8 mouse cellular contexts compared by ENCODE assay signal in the genomic region with DNA sequence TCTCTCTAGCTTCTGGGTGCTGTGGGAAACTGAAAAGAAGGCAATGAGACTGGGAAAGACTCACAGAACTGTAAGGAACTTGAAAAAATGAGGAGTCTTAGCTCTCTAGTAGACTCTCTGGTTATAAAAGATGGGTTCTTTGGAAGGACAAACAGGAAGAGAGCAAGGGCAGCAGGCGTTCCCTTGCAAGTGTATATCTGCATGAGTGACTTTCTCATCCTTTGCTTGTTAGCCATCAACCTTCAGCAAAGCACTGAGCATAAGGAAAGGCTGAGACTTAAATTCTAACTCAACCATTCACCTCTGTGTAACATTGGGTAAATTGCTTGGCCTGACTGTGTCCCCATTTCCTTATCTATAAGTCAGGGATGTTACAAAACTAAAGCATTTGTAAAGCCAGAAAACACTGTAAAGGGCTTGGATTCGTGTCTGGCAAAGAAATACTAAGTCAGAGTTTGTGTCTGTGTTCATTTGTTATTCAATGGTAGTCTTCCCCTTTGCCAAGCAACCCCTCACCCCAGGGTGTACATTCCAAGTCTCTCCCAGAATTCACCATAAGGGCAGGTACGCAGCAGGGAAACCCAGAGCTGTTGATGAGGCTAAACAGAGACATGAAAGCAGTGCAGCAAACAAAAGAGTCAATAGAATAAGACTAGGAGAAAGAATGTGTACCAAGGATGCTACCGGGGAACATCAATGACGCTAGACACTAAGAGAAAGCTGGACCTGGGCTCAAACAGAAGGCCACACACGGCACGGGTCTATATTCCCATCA.
DNase-seq lines count a peak whose midpoint lies in the region; ATAC-seq and TF ChIP-seq lines count a peak whose summit lies in the region.
"Had no signal": no experiment of that assay in that cellular context is flagged by ENCODE, and none has a peak within 500 bp of the region (broad histone marks: within the 10 kb centered on the region; RNA-seq: fewer than 3 reads in every experiment).

No protein-coding gene starts in this region.

- no peak overlapping the region for H3K9ac ChIP-seq in hindbrain, embryonic 14.5 days
- no peak overlapping the region for H3K9ac ChIP-seq in hindbrain, embryonic 13.5 days
- no peak overlapping the region for H3K9ac ChIP-seq in midbrain, postnatal 0 days (replicated peaks; ENCODE audit: low read length, poor library complexity, severe bottlenecking)
- H3K9ac ChIP-seq in midbrain, embryonic 14.5 days (replicated peaks; ENCODE audit: low read length) = no peak overlapping the region

- no peaks in the 10 kb centered on the region for H3K9me3 ChIP-seq in hindbrain, embryonic 14.5 days (ENCODE audit: control insufficient read depth, low read length)
- H3K9me3 ChIP-seq in hindbrain, embryonic 13.5 days = no peaks in the 10 kb centered on the region
- H3K9me3 ChIP-seq in midbrain, postnatal 0 days (ENCODE audit: low read length) = no peaks in the 10 kb centered on the region
- no peaks in the 10 kb centered on the region for H3K9me3 ChIP-seq in midbrain, embryonic 14.5 days (ENCODE audit: control insufficient read depth, low read length)

- H3K36me3 ChIP-seq in hindbrain, embryonic 14.5 days (replicated peaks; ENCODE audit: control insufficient read depth, insufficient read depth) = no peaks in the 10 kb centered on the region
- no peaks in the 10 kb centered on the region for H3K36me3 ChIP-seq in hindbrain, embryonic 13.5 days
- H3K36me3 ChIP-seq in midbrain, postnatal 0 days (ENCODE audit: insufficient read depth, low read length) = no peaks in the 10 kb centered on the region
- H3K36me3 ChIP-seq in midbrain, embryonic 14.5 days (ENCODE audit: control insufficient read depth, insufficient read depth, low read length) = no peaks in the 10 kb centered on the region

- no peak overlapping the region for H3K4me3 ChIP-seq in hindbrain, embryonic 14.5 days (replicated peaks; ENCODE audit: low read length)
- no peak overlapping the region for H3K4me3 ChIP-seq in hindbrain, embryonic 13.5 days
- H3K4me3 ChIP-seq in midbrain, postnatal 0 days (ENCODE audit: low read depth, low read length) = no peak overlapping the region
- no peak overlapping the region for H3K4me3 ChIP-seq in midbrain, embryonic 14.5 days (replicated peaks; ENCODE audit: low read depth, low read length)
- H3K4me3 ChIP-seq in olfactory bulb, adult 2 months (ENCODE audit: insufficient read depth, low read depth, low read length) = no peak overlapping the region

- H3K27me3 ChIP-seq in hindbrain, embryonic 14.5 days (ENCODE audit: control insufficient read depth, insufficient read depth, low read length) = no peaks in the 10 kb centered on the region
- H3K27me3 ChIP-seq in hindbrain, embryonic 13.5 days = no peaks in the 10 kb centered on the region
- no peaks in the 10 kb centered on the region for H3K27me3 ChIP-seq in midbrain, postnatal 0 days (ENCODE audit: insufficient read depth, low read length)
- no peaks in the 10 kb centered on the region for H3K27me3 ChIP-seq in midbrain, embryonic 14.5 days (ENCODE audit: control insufficient read depth, insufficient read depth, low read length)

- no peak for TF ChIP-seq CTCF in midbrain, postnatal 0 days (IDR thresholded peaks at IDR 0.05)
- TF ChIP-seq CTCF in olfactory bulb, adult 2 months (IDR thresholded peaks at IDR 0.05; ENCODE audit: insufficient read depth, low read depth, low read length) = no peak

- H3K4me1 ChIP-seq in hindbrain, embryonic 14.5 days (replicated peaks; ENCODE audit: control insufficient read depth, insufficient read depth, low read length) = peaks cover 5% of the 10 kb centered on the region; the same call in 1 of the 2 replicates
- peaks cover 9% of the 10 kb centered on the region for H3K4me1 ChIP-seq in hindbrain, embryonic 13.5 days (replicated peaks)
- H3K4me1 ChIP-seq in midbrain, postnatal 0 days (ENCODE audit: insufficient read depth, low read length) = peaks cover 3% of the 10 kb centered on the region; the same call in 1 of the 2 replicates
- H3K4me1 ChIP-seq in midbrain, embryonic 14.5 days (ENCODE audit: control insufficient read depth, insufficient read depth, low read length) = peaks cover 2% of the 10 kb centered on the region
- peaks cover 17% of the 10 kb centered on the region for H3K4me1 ChIP-seq in olfactory bulb, adult 2 months (ENCODE audit: control insufficient read depth, insufficient read depth, low read length)

- WGBS in hindbrain, embryonic 14.5 days = 54% methylated on average over 7 of the region's 7 CpGs
- 54% methylated on average over 7 of the region's 7 CpGs for WGBS in hindbrain, embryonic 13.5 days
- 67% methylated on average over 7 of the region's 7 CpGs for WGBS in midbrain, postnatal 0 days
- 59% methylated on average over 7 of the region's 7 CpGs for WGBS in midbrain, embryonic 14.5 days
- WGBS in olfactory bulb, adult 2 months = 77% methylated on average over 7 of the region's 7 CpGs

- TF ChIP-seq POLR2A in olfactory bulb, adult 2 months (IDR thresholded peaks at IDR 0.05; ENCODE audit: insufficient read depth, low read depth, low read length) = no peak

- H3K27ac ChIP-seq in hindbrain, embryonic 14.5 days = peak overlapping the region; percentile 68
- H3K27ac ChIP-seq in hindbrain, embryonic 13.5 days = no peak overlapping the region; the same call in 1 of the 2 replicates
- peak overlapping the region; percentile 55 for H3K27ac ChIP-seq in midbrain, postnatal 0 days (ENCODE audit: low read depth, low read length)
- no peak overlapping the region for H3K27ac ChIP-seq in midbrain, embryonic 14.5 days (replicated peaks; ENCODE audit: low read depth, low read length)
- H3K27ac ChIP-seq in olfactory bulb, adult 2 months (ENCODE audit: insufficient read depth, low read depth, low read length) = peak overlapping the region; percentile 29; the same call in 1 of the 2 replicates

- ATAC-seq in hindbrain, embryonic 14.5 days (ENCODE audit: low FRiP score) = no peak
- no peak for ATAC-seq in hindbrain, embryonic 13.5 days (ENCODE audit: low FRiP score)
- no peak for ATAC-seq in midbrain, postnatal 0 days (ENCODE audit: low FRiP score)
- ATAC-seq in midbrain, embryonic 14.5 days (ENCODE audit: low FRiP score, low TSS enrichment) = no peak

- no peak overlapping the region; the same call in 1 of the 2 replicates for H3K4me2 ChIP-seq in hindbrain, embryonic 14.5 days (replicated peaks)
- no peak overlapping the region for H3K4me2 ChIP-seq in hindbrain, embryonic 13.5 days
- no peak overlapping the region for H3K4me2 ChIP-seq in midbrain, postnatal 0 days (ENCODE audit: low read depth, low read length, poor library complexity, severe bottlenecking)
- H3K4me2 ChIP-seq in midbrain, embryonic 14.5 days (ENCODE audit: low read length) = no peak overlapping the region

- no peak for DNase-seq in hindbrain, embryonic 14.5 days (ENCODE audit: low spot score)
- no peak for DNase-seq in midbrain, postnatal 0 days (ENCODE audit: low spot score)
- no peak for DNase-seq in midbrain, embryonic 14.5 days
- peak; percentile 99 for DNase-seq in R1 (ENCODE audit: low read depth, low spot score)
- no peak for DNase-seq in right cerebral cortex, postnatal 25 days
- DNase-seq: adrenal gland, adult 2 months had no signal

Comparison
In these comparisons a context has a peak if more than half of its experiments do, and no peak if none do; other contexts are left out.
1. H3K27ac ChIP-seq: peak in hindbrain, embryonic 14.5 days (single experiment), midbrain, postnatal 0 days (single experiment) and olfactory bulb, adult 2 months (single experiment); none in hindbrain, embryonic 13.5 days (single experiment) and midbrain, embryonic 14.5 days (single experiment).